8 mouse cellular contexts compared by ENCODE assay signal in the genomic region with DNA sequence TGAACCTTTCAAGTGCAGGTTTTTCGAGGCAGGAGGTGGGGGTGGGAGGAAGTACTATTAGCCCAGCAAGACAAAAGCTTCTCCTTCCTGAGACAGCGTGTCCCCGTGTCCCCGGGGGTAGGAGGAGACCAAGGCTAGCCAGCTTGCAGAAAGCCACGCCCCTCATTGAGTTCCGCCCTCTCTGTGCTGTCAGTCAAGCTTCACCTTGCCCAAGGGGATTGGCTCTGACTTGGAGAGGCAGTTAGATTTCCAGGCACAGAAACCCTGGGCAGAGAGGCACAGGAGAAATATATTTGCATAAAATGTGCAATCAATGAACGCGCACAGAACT. TPM values are rescaled to one million over a fixed set of nuclear protein-coding genes. Genes with fewer than 3 reads are reported as not detected.
DNase-seq lines count a peak whose midpoint lies in the region; ATAC-seq lines count a peak whose summit lies in the region.

No protein-coding gene starts in this region.

- H3K4me2 ChIP-seq in liver, embryonic 16.5 days (ENCODE audit: low read depth, low read length) = peak overlapping the region; percentile 58
- H3K4me2 ChIP-seq in neural tube, embryonic 11.5 days (ENCODE audit: low read depth) = peak overlapping the region; percentile 38

- H3K4me1 ChIP-seq in embryonic facial prominence, embryonic 10.5 days = peaks cover 44% of the 10 kb centered on the region
- H3K4me1 ChIP-seq in heart, embryonic 10.5 days = peaks cover 26% of the 10 kb centered on the region
- no peaks in the 10 kb centered on the region; the same call in 1 of the 2 replicates for H3K4me1 ChIP-seq in liver, embryonic 16.5 days (ENCODE audit: control insufficient read depth, low read depth, low read length)
- H3K4me1 ChIP-seq in neural tube, embryonic 11.5 days (ENCODE audit: control insufficient read depth, insufficient read depth, low read length) = no peaks in the 10 kb centered on the region

- 0% methylated on average over 8 of the region's 8 CpGs for WGBS in embryonic facial prominence, embryonic 10.5 days
- whole genome bisulfite sequencing in heart, embryonic 10.5 days = 0% methylated on average over 8 of the region's 8 CpGs
- under 1% methylated on average over 8 of the region's 8 CpGs for WGBS in liver, embryonic 16.5 days (ENCODE audit: insufficient replicate concordance)
- WGBS in neural tube, embryonic 11.5 days = under 1% methylated on average over 8 of the region's 8 CpGs

- no peak overlapping the region for H3K9ac ChIP-seq in liver, embryonic 16.5 days (ENCODE audit: low read depth, low read length)
- H3K9ac ChIP-seq in neural tube, embryonic 11.5 days (ENCODE audit: low read length) = 0 out of 2 replicates have a peak overlapping the region, but pooled peaks have one; percentile 39

- H3K27me3 ChIP-seq in embryonic facial prominence, embryonic 10.5 days (replicated peaks; ENCODE audit: low read depth, poor library complexity, severe bottlenecking) = peaks cover 17% of the 10 kb centered on the region
- H3K27me3 ChIP-seq in heart, embryonic 10.5 days (ENCODE audit: insufficient read depth, poor library complexity, severe bottlenecking) = peaks cover 32% of the 10 kb centered on the region
- no peaks in the 10 kb centered on the region for H3K27me3 ChIP-seq in liver, embryonic 16.5 days (ENCODE audit: control insufficient read depth, insufficient read depth, low read depth, low read length)
- H3K27me3 ChIP-seq in neural tube, embryonic 11.5 days (ENCODE audit: control insufficient read depth, insufficient read depth, low read length) = no peaks in the 10 kb centered on the region

- peak; percentile 88 for DNase-seq in A20 (ENCODE audit: low read depth, low spot score)
- peak; percentile 91 for DNase-seq in adrenal gland, adult 2 months
- DNase-seq in embryonic facial prominence, embryonic 10.5 days (ENCODE audit: low spot score) = peak; percentile 90
- DNase-seq in heart, embryonic 10.5 days (ENCODE audit: low spot score) = peak; percentile 96
- peak; percentile 94 for DNase-seq in kidney, adult 9 months
- DNase-seq in neural tube, embryonic 11.5 days (ENCODE audit: low spot score) = peak; percentile 81
- peak; percentile 83 for DNase-seq in testis, postnatal 10 days (ENCODE audit: low spot score)

- H3K9me3 ChIP-seq in embryonic facial prominence, embryonic 10.5 days = no peaks in the 10 kb centered on the region
- H3K9me3 ChIP-seq in heart, embryonic 10.5 days = no peaks in the 10 kb centered on the region
- no peaks in the 10 kb centered on the region for H3K9me3 ChIP-seq in liver, embryonic 16.5 days (replicated peaks; ENCODE audit: control insufficient read depth, low read length)
- no peaks in the 10 kb centered on the region for H3K9me3 ChIP-seq in neural tube, embryonic 11.5 days (ENCODE audit: control insufficient read depth, low read length)

- no peaks in the 10 kb centered on the region for H3K36me3 ChIP-seq in embryonic facial prominence, embryonic 10.5 days (replicated peaks)
- no peaks in the 10 kb centered on the region for H3K36me3 ChIP-seq in heart, embryonic 10.5 days
- H3K36me3 ChIP-seq in liver, embryonic 16.5 days (ENCODE audit: control insufficient read depth, insufficient read depth) = no peaks in the 10 kb centered on the region
- no peaks in the 10 kb centered on the region for H3K36me3 ChIP-seq in neural tube, embryonic 11.5 days (ENCODE audit: control insufficient read depth, insufficient read depth, low read length)

- peak overlapping the region; percentile 81 for H3K27ac ChIP-seq in embryonic facial prominence, embryonic 10.5 days (replicated peaks)
- peak overlapping the region; percentile 83 for H3K27ac ChIP-seq in heart, embryonic 10.5 days
- H3K27ac ChIP-seq in liver, embryonic 16.5 days (ENCODE audit: low read length) = no peak overlapping the region
- H3K27ac ChIP-seq in neural tube, embryonic 11.5 days (ENCODE audit: low read depth, low read length) = no peak overlapping the region

- ATAC-seq in liver, embryonic 16.5 days (ENCODE audit: low read depth) = peak; percentile 93
- ATAC-seq in neural tube, embryonic 11.5 days (ENCODE audit: insufficient read depth, low FRiP score, low TSS enrichment) = peak; percentile 94

- peak overlapping the region; percentile 59 for H3K4me3 ChIP-seq in embryonic facial prominence, embryonic 10.5 days
- peak overlapping the region; percentile 60 for H3K4me3 ChIP-seq in heart, embryonic 10.5 days
- peak overlapping the region; percentile 55 for H3K4me3 ChIP-seq in liver, embryonic 16.5 days (ENCODE audit: low read depth, low read length)
- peak overlapping the region; percentile 33 for H3K4me3 ChIP-seq in neural tube, embryonic 11.5 days (ENCODE audit: low read depth, low read length)

RNA-seq across cellular contexts. Expression of gene Lnx1, which starts 1.7 kb away (rescaled TPM):
- 1 to 10 TPM; 2.9 to 7.2 TPM for total RNA-seq in adrenal gland, adult 2 months (2021)
- 1.9 and 2.0 TPM in 2 replicates for polyA plus RNA-seq in adrenal gland, adult 2 months (2012; rRNA removed)
- polyA plus RNA-seq in embryonic facial prominence, embryonic 10.5 days (2016; fragmentation: Nextera tagmentation; extraction: Ambion mirVana) = 1.7 TPM in 2 replicates
- 0.37 and 0.87 TPM in 2 replicates for polyA plus RNA-seq in heart, embryonic 10.5 days (2016; fragmentation: Nextera tagmentation; extraction: Ambion mirVana)
- polyA plus RNA-seq in liver, embryonic 16.5 days (2015; fragmentation: Nextera tagmentation; extraction: Ambion mirVana) = 0.11 TPM in 1 of 2 replicates, not detected in the other
- 0.13 and 0.27 TPM in 2 replicates for polyA plus RNA-seq in neural tube, embryonic 11.5 days (2014; fragmentation: Nextera tagmentation; extraction: Ambion mirVana)

Comparison
In these comparisons a context has a peak if more than half of its experiments do, and no peak if none do; other contexts are left out.
1. H3K27ac ChIP-seq: peak in embryonic facial prominence, embryonic 10.5 days (single experiment) and heart, embryonic 10.5 days (single experiment); none in liver, embryonic 16.5 days (single experiment) and neural tube, embryonic 11.5 days (single experiment).
2. Peak in every context shown above with its lines, with median percentiles within 50 percentile points of each other: DNase-seq and H3K4me3 ChIP-seq.